Mouse (Mus musculus): Measurements from ENCODE around the gene Clec11a.

GRCm38 (mm10) chr7:44310285-44310877 is 3.7 kb upstream of the Clec11a start:
- TF ChIP-seq CTCF (IDR thresholded peaks at IDR 0.05 in 2 of 3, conservative IDR thresholded peaks at IDR 0.05 in 1 of 3; ENCODE audit: control insufficient read depth in 1 of 3, insufficient read depth in 1 of 3, low read depth in 2 of 3, low read length in 3 of 3, poor library complexity in 1 of 3, severe bottlenecking in 1 of 3) (no peak), ZKSCAN1 (IDR thresholded peaks at IDR 0.05; ENCODE audit: low read depth, low read length) (no peak), POLR2A (IDR thresholded peaks at IDR 0.05; ENCODE audit: control insufficient read depth in 1 of 2, insufficient read depth in 1 of 2, low read depth in 1 of 2, low read length in 2 of 2, poor library complexity in 1 of 2) (no peak), SIN3A (IDR thresholded peaks at IDR 0.05; ENCODE audit: low read length) (no peak), ZNF384 (IDR thresholded peaks at IDR 0.05; ENCODE audit: low read depth, low read length) (no peak), MAX (IDR thresholded peaks at IDR 0.05; ENCODE audit: low read length) (no peak), NRF1 (IDR thresholded peaks at IDR 0.05; ENCODE audit: insufficient read depth, low read depth, low read length, poor library complexity, severe bottlenecking) (no peak), TAL1 (IDR thresholded peaks at IDR 0.05; ENCODE audit: low read length) (no peak), MAFK (IDR thresholded peaks at IDR 0.05; ENCODE audit: borderline replicate concordance, low read depth, low read length) (no peak), JUND (IDR thresholded peaks at IDR 0.05; ENCODE audit: low read depth, low read length) (no peak), BHLHE40 (IDR thresholded peaks at IDR 0.05; ENCODE audit: borderline replicate concordance, low read depth, low read length) (no peak), EP300 (IDR thresholded peaks at IDR 0.05; ENCODE audit: low read depth in 1 of 2, low read length in 2 of 2) (no peak), KAT2A (conservative IDR thresholded peaks at IDR 0.05; ENCODE audit: low read depth, low read length) (no peak), GATA1 (IDR thresholded peaks at IDR 0.05; ENCODE audit: low read depth, low read length) (no peak)

Data from MEL (cell line).